Mouse (Mus musculus): Measurements from ENCODE around the gene Zfyve9. TPM values are rescaled to one million over a fixed set of nuclear protein-coding genes. Genes with fewer than 3 reads are reported as not detected.

Zfyve9 gene
- total RNA-seq, 2 experiments from 2014 or later, result 63.7 to 67.4 TPM

- intact Hi-C loops (cut with DNase I), result no loop called here
- DNase-seq (ENCODE audit: low spot score in 2 of 2), result no peak
Observed at GRCm38 (mm10) chr4:108620536-108620935, 160.1 kb downstream of the Zfyve9 start.

DNA sequence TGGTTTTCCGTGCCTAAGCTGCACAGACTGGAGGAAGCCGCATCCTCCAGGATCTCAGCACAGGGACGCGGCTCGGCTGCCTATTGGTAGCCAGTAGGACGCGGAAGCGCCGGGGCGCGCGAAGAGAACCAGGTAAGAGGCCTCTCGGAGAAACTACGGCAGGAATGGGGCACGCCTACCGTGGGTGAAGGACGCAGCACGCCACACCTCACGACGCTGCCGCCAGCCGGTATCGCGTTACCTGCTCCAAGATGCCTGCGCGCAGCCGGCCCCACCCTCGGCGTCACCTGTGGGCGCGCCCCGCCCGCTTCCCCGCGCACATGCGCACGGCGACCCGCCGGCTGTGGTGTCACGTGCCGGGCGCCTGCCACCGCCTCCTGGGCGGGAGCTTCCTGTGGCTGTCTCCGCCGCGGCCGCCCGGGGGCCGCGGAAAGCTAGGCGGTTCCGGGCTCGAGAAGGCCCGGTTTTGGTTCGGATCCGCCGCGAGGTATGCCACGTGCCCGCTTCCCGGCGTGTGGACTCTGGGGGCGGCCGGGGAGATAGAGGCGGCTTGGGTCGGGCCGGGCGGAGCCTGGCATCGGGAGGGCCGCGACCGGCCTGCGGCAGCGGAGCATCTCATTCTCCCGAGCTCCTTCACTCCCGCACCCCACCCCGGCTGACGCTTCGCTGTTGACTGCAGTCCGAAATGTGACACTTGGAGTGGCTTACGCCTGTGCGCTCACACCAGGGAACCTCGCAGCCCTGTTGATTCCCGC lies 160.8 kb downstream of the Zfyve9 start, which contains the start of gene Cc2d1b:
Gene Cc2d1b, plus strand, starts transcription at position 354 of the 755 bp plus-strand sequence.
- intact Hi-C loops (cut with DNase I), result loop anchor here (2.0 kb wide), 1 partner anchor 41 kb away; the partner anchor contains the start of genes Orc1 and Prpf38a
- DNase-seq (ENCODE audit: low spot score in 2 of 2), result peak; percentile 92 to 96

- DNase-seq (ENCODE audit: low spot score in 2 of 2), result no peak
- intact Hi-C loops (cut with DNase I), result loop anchor here (2.0 kb wide), 1 partner anchor 40 kb away; the partner anchor contains the start of genes Orc1 and Prpf38a
Observed at GRCm38 (mm10) chr4:108619165-108619564, 161.4 kb downstream of the Zfyve9 start.

DNA sequence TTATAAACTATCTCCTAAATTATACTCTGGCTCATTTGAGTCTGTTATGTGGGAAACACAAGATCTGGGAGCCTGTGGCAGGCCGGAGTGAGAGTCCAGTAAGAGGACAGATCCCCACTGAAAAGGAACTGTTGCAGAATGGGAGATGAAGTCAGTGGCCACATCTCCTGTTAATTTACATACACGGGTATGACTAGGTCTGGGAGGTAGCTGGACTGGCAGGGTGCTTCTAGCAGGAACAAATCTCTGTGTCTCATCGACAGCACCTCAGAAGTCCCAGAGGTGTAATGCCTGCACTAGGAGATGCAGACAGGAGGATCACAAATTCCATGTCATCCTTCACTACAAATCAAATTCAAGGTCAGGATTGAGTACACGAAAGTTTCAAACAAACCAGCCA lies 162.0 kb downstream of the Zfyve9 start:
- intact Hi-C loops (cut with DNase I), result loop anchor here (2.0 kb wide), 1 partner anchor 40 kb away; the partner anchor contains the start of genes Orc1 and Prpf38a
- DNase-seq (ENCODE audit: low spot score in 2 of 2), result no peak

DNA sequence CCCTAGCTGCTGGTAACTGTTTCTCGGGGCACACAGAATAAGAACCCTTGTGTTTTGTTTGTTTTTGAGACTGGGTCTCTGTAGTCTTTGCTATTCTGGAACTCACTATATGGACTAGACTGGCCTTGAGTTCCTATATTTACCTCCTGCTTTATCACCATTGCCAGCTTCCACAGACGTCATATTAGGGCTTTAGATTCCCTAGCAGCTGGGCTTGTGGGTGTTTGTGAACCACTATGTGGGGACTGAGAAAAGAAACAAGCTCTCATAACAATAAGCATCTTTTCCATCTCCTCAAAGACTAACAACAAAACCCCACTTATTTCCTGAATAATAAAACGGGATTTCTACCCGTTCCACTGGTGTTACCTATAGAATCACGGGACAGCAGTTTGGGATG lies 169.7 kb downstream of the Zfyve9 start:
- DNase-seq (ENCODE audit: low spot score in 2 of 2), result no peak
- intact Hi-C loops (cut with DNase I), result no loop called here

- intact Hi-C loops (cut with DNase I), result no loop called here
- DNase-seq (ENCODE audit: low spot score in 2 of 2), result no peak
Observed at GRCm38 (mm10) chr4:108608651-108609050, 171.9 kb downstream of the Zfyve9 start.

- no peak for DNase-seq (ENCODE audit: low spot score in 2 of 2)
- intact Hi-C loops (cut with DNase I), result no loop called here
Observed at GRCm38 (mm10) chr4:108601870-108602269, 178.7 kb downstream of the Zfyve9 start.

DNA sequence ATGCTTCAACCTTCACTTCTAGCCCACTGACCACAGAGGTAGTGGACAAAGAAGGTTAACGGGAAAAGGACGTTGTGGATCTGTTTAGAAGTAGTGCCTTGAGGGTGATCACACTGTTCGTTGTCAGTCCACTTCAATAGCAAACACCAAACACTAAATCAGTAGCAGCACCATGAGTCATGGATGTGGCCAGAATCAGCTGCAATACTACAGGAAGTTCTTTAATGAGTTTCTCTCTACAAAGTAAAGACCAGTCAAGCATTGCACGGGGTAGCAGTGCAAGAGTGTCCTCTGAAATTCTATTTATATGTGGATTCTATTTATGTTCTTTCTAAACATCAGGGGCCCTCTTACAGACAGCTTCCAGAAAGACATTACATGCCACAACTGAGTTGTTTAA lies 182.3 kb downstream of the Zfyve9 start:
- no peak for DNase-seq (ENCODE audit: low spot score in 2 of 2)
- intact Hi-C loops (cut with DNase I), result no loop called here

- no peak for DNase-seq (ENCODE audit: low spot score in 2 of 2)
- intact Hi-C loops (cut with DNase I), result no loop called here
Observed at GRCm38 (mm10) chr4:108595785-108596184, 184.8 kb downstream of the Zfyve9 start.

DNA sequence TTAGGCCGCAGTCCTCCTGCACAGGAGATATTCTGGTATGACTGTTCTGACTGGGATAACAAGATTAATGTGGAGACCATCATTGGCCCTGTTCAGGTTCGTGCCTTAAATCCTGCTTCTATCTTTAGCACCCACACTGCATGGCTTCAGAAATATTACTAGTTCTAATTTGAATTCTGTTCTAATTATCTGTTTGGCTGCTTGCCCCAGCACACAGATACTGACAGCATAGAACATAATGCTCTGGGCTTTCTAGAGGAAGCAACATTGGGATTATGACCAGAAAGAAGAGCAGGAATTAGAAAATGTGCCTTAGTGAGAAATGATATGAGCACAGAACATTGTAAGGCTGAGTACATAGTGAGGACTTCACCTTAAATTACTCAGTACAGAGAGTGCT lies 187.2 kb downstream of the Zfyve9 start:
- no peak for DNase-seq (ENCODE audit: low spot score in 2 of 2)
- intact Hi-C loops (cut with DNase I), result no loop called here

Other genes starting within 250 kb of the Zfyve9 start
- 10 to 100 TPM; 28.7 to 29.1 TPM for gene Prpf38a, start 201.5 kb downstream of the Zfyve9 start, total RNA-seq (2021)
- not detected for gene Orc1, start 201.4 kb downstream of the Zfyve9 start, total RNA-seq (2021)
- gene Cc2d1b, start 160.9 kb downstream of the Zfyve9 start, total RNA-seq (2021), result 10 to 100 TPM; 31.3 to 48.2 TPM
- 1 to 10 TPM; 1.3 to 1.7 TPM for gene 3110021N24Rik, start 61.1 kb downstream of the Zfyve9 start, total RNA-seq (2021)
- gene Btf3l4, start 52.8 kb upstream of the Zfyve9 start, total RNA-seq (2021), result 10 to 100 TPM; 87.3 to 92.0 TPM
- gene Txndc12, start 53.8 kb upstream of the Zfyve9 start, total RNA-seq (2021), result 10 to 100 TPM; 39.4 to 40.9 TPM
- 10 to 100 TPM; 16.4 to 17.0 TPM for gene Kti12, start 67.0 kb upstream of the Zfyve9 start, total RNA-seq (2021)
- under 1 TPM in 1 of 2 experiments, not detected in 1; 0.35 TPM for gene A730015C16Rik, start 67.8 kb upstream of the Zfyve9 start, total RNA-seq (2021)
- gene Rab3b, start 98.3 kb upstream of the Zfyve9 start, total RNA-seq (2021), result 10 to 100 TPM; 84.3 to 91.3 TPM
- gene Nrd1, start 219.9 kb upstream of the Zfyve9 start, total RNA-seq (2021), result 100 to 1,000 TPM; 105 to 139 TPM

All from left cerebral cortex, postnatal 36 days (tissue).